Comparison of ENCODE assay signal across 9 mouse cellular contexts in the genomic region with DNA sequence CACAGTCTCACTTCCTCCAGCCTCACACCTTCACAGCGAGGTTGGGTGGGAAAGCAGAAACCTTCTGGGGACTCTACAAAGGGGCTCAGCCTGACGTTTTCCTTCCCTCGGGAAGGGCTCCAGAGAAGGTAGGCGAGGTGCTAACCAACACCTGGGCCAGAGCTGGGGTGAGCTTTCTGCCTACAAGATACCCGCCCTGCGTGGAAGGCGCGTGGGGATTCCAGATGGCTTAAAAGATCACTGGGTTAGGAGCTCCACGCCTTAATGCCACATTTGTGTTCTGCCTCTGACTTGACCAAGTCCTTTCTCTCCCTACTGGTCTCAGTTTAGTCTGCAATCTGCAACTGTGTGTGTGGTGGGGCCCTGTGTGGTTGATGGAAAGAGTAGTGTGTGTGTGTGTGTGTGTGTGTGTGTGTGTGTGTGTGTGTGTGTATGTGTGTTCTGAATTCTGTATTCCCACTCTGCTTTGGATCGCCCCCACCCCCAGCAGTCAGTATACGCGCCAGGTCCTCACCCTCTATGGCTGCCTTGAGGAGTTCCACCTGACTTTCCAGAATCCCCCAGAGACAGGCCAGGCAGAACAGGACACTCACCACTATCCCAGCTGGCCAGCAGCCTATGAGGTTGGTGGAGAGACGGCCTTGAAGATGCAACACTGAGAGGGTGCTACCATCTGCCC. TPM values are rescaled to one million over a fixed set of nuclear protein-coding genes. Genes with fewer than 3 reads are reported as not detected.
DNase-seq lines count a peak whose midpoint lies in the region; ATAC-seq and TF ChIP-seq lines count a peak whose summit lies in the region.
"Had no signal": no experiment of that assay in that cellular context is flagged by ENCODE, and none has a peak within 500 bp of the region (broad histone marks: within the 10 kb centered on the region; RNA-seq: fewer than 3 reads in every experiment).

No protein-coding gene starts in this region.

- no peaks in the 10 kb centered on the region for H3K79me2 ChIP-seq in heart, adult 2 months (replicated peaks; ENCODE audit: control insufficient read depth, insufficient read depth, low read length)

- no peak overlapping the region for H3K9ac ChIP-seq in heart, postnatal 0 days (replicated peaks; ENCODE audit: low read depth, low read length)
- no peak overlapping the region for H3K9ac ChIP-seq in heart, adult 2 months (ENCODE audit: low read depth, low read length)
- H3K9ac ChIP-seq in forebrain, postnatal 0 days = peak overlapping the region; percentile 70; the same call in 1 of the 2 replicates
- H3K9ac ChIP-seq in midbrain, embryonic 15.5 days = peak overlapping the region; percentile 78

- peaks cover 12% of the 10 kb centered on the region; the same call in 1 of the 2 replicates for H3K4me1 ChIP-seq in heart, postnatal 0 days (ENCODE audit: control insufficient read depth, insufficient read depth)
- H3K4me1 ChIP-seq in heart, adult 2 months (ENCODE audit: control insufficient read depth, insufficient read depth, low read length) = peaks cover 2% of the 10 kb centered on the region; the same call in 1 of the 2 replicates
- peaks cover 20% of the 10 kb centered on the region for H3K4me1 ChIP-seq in forebrain, postnatal 0 days (ENCODE audit: insufficient read depth)
- peaks cover 67% of the 10 kb centered on the region for H3K4me1 ChIP-seq in midbrain, embryonic 15.5 days

- WGBS in heart, postnatal 0 days = 47% methylated on average over 13 of the region's 13 CpGs
- WGBS in heart, adult 2 months = 56% methylated on average over 13 of the region's 13 CpGs
- WGBS in forebrain, postnatal 0 days = 30% methylated on average over 13 of the region's 13 CpGs
- 33% methylated on average over 13 of the region's 13 CpGs for WGBS in midbrain, embryonic 15.5 days

- peak overlapping the region; percentile 76; the same call in 1 of the 2 replicates for H3K4me2 ChIP-seq in heart, postnatal 0 days (ENCODE audit: low read depth, low read length)
- H3K4me2 ChIP-seq in forebrain, postnatal 0 days (ENCODE audit: low read depth) = peak overlapping the region; percentile 76
- peak overlapping the region; percentile 73 for H3K4me2 ChIP-seq in midbrain, embryonic 15.5 days

- H3K27me3 ChIP-seq in heart, postnatal 0 days (ENCODE audit: control insufficient read depth, insufficient read depth, low read length) = no peaks in the 10 kb centered on the region
- peaks cover 3% of the 10 kb centered on the region; the same call in 1 of the 2 replicates for H3K27me3 ChIP-seq in heart, adult 2 months (ENCODE audit: control insufficient read depth, insufficient read depth, low read length)
- H3K27me3 ChIP-seq in forebrain, postnatal 0 days (ENCODE audit: insufficient read depth, low read length) = no peaks in the 10 kb centered on the region
- no peaks in the 10 kb centered on the region for H3K27me3 ChIP-seq in midbrain, embryonic 15.5 days (replicated peaks)

- intact Hi-C loops in heart, adult 2 months (cut with DNase I) = no loop called here

- TF ChIP-seq POLR2A in heart, adult 2 months (IDR thresholded peaks at IDR 0.05; ENCODE audit: insufficient read depth, low read depth, low read length) = no peak

- H3K27ac ChIP-seq in heart, postnatal 0 days (ENCODE audit: low read depth) = no peak overlapping the region
- no peak overlapping the region for H3K27ac ChIP-seq in heart, adult 2 months
- H3K27ac ChIP-seq in forebrain, postnatal 0 days (ENCODE audit: low read depth, low read length) = no peak overlapping the region
- H3K27ac ChIP-seq in midbrain, embryonic 15.5 days = peak overlapping the region; percentile 80; the same call in 1 of the 2 replicates

- no peak for TF ChIP-seq CTCF in heart, postnatal 0 days (IDR thresholded peaks at IDR 0.05; ENCODE audit: low read depth)
- no peak for TF ChIP-seq CTCF in heart, adult 2 months (IDR thresholded peaks at IDR 0.05)
- no peak for TF ChIP-seq CTCF in forebrain, postnatal 0 days (IDR thresholded peaks at IDR 0.05; ENCODE audit: low read depth)

- no peak for ATAC-seq in heart, postnatal 0 days (ENCODE audit: insufficient read depth, low read depth)
- no peak for ATAC-seq in forebrain, postnatal 0 days
- ATAC-seq in midbrain, embryonic 15.5 days (replicated peaks) = no peak
- no peak for ATAC-seq in megakaryocyte progenitor cell, adult 5-6 weeks (replicated peaks; ENCODE audit: poor library complexity)
- no peak for ATAC-seq in megakaryocyte-erythroid progenitor cell, adult 5-6 weeks (replicated peaks; ENCODE audit: low FRiP score, low TSS enrichment, poor library complexity, severe bottlenecking)

- no peak for DNase-seq in heart, postnatal 0 days (ENCODE audit: low spot score)
- no peak for DNase-seq in heart, adult 2 months
- DNase-seq in cerebellum, postnatal 10 days = peak; percentile 47 to 57
- DNase-seq in forebrain, postnatal 0 days = peak; percentile 38
- DNase-seq in thymus, postnatal 10 days (ENCODE audit: low spot score in 2 of 2) = no peak

- H3K4me3 ChIP-seq in heart, postnatal 0 days (ENCODE audit: low read depth, low read length) = no peak overlapping the region
- no peak overlapping the region for H3K4me3 ChIP-seq in heart, adult 2 months
- peak overlapping the region; percentile 61 for H3K4me3 ChIP-seq in forebrain, postnatal 0 days (ENCODE audit: low read depth, low read length)
- H3K4me3 ChIP-seq in midbrain, embryonic 15.5 days = peak overlapping the region; percentile 64

- no peaks in the 10 kb centered on the region for H3K36me3 ChIP-seq in heart, postnatal 0 days (replicated peaks; ENCODE audit: control insufficient read depth, insufficient read depth, low read length)
- no peaks in the 10 kb centered on the region for H3K36me3 ChIP-seq in heart, adult 2 months (ENCODE audit: control insufficient read depth, insufficient read depth, low read length)
- 0 out of 2 replicates have a peak, but pooled peaks cover 8% of the 10 kb centered on the region for H3K36me3 ChIP-seq in forebrain, postnatal 0 days (ENCODE audit: insufficient read depth)
- H3K36me3 ChIP-seq in midbrain, embryonic 15.5 days (replicated peaks) = 0 out of 2 replicates have a peak, but pooled peaks cover under 1% of the 10 kb centered on the region

- no peaks in the 10 kb centered on the region for H3K9me3 ChIP-seq in heart, postnatal 0 days (replicated peaks; ENCODE audit: control insufficient read depth, low read length)
- no peaks in the 10 kb centered on the region for H3K9me3 ChIP-seq in forebrain, postnatal 0 days (ENCODE audit: low read length)
- H3K9me3 ChIP-seq in midbrain, embryonic 15.5 days = no peaks in the 10 kb centered on the region

- no peak for TF ChIP-seq EP300 in heart, postnatal 0 days (IDR thresholded peaks at IDR 0.05; ENCODE audit: low read depth)
- no peak for TF ChIP-seq EP300 in heart, adult 2 months (IDR thresholded peaks at IDR 0.05; ENCODE audit: insufficient read depth, low read depth, low read length)

RNA-seq across cellular contexts. Expression of gene Slc8a2, which starts 1.5 kb away (rescaled TPM):
- 0.57 and 1.2 TPM in 2 replicates for total RNA-seq in heart, postnatal 0 days (2014; rRNA removed; ENCODE audit: low replicate concordance)
- 0.03 and 0.05 TPM in 2 replicates for polyA plus RNA-seq in heart, postnatal 0 days (2015; fragmentation: Nextera tagmentation; extraction: Ambion mirVana)
- under 1 TPM; 0.50 to 0.84 TPM for total RNA-seq in heart, adult 2 months (2021)
- 0.61 and 0.96 TPM in 2 replicates for polyA plus RNA-seq in heart, adult 2 months (2012; rRNA removed)
- 52.4 and 55.8 TPM in 2 replicates for total RNA-seq in forebrain, postnatal 0 days (2014; rRNA removed)
- polyA plus RNA-seq in forebrain, postnatal 0 days (2015; fragmentation: Nextera tagmentation; extraction: Ambion mirVana) = 0.77 and 0.99 TPM in 2 replicates
- polyA plus RNA-seq in midbrain, embryonic 15.5 days (2015; fragmentation: Nextera tagmentation; extraction: Ambion mirVana) = 0.80 and 0.88 TPM in 2 replicates
- not detected in 2 replicates for total RNA-seq in megakaryocyte progenitor cell, adult 5-6 weeks (2015)
- not detected in 2 replicates for total RNA-seq in megakaryocyte progenitor cell, adult 5-6 weeks (2017)
- 0.07 TPM in 1 of 2 replicates, not detected in the other for total RNA-seq in megakaryocyte-erythroid progenitor cell, adult 5-6 weeks (2014; fragmentation: Nextera tagmentation)
- total RNA-seq in megakaryocyte-erythroid progenitor cell, adult 5-6 weeks (2017) = not detected in 2 replicates
- total RNA-seq: MEL had no signal

RNA-seq across cellular contexts. Expression of gene Kptn, which starts 11.4 kb away (rescaled TPM):
- total RNA-seq in heart, postnatal 0 days (2014; rRNA removed; ENCODE audit: low replicate concordance) = 40.1 and 45.1 TPM in 2 replicates
- 26.2 and 27.1 TPM in 2 replicates for polyA plus RNA-seq in heart, postnatal 0 days (2015; fragmentation: Nextera tagmentation; extraction: Ambion mirVana)
- total RNA-seq in heart, adult 2 months (2021) = 10 to 100 TPM; 17.8 to 20.6 TPM
- polyA plus RNA-seq in heart, adult 2 months (2012; rRNA removed) = 38.3 and 45.2 TPM in 2 replicates
- total RNA-seq in forebrain, postnatal 0 days (2014; rRNA removed) = 47.4 and 53.7 TPM in 2 replicates
- polyA plus RNA-seq in forebrain, postnatal 0 days (2015; fragmentation: Nextera tagmentation; extraction: Ambion mirVana) = 27.4 and 37.2 TPM in 2 replicates
- 51.2 and 55.1 TPM in 2 replicates for polyA plus RNA-seq in midbrain, embryonic 15.5 days (2015; fragmentation: Nextera tagmentation; extraction: Ambion mirVana)
- 8.1 and 10.7 TPM in 2 replicates for total RNA-seq in megakaryocyte progenitor cell, adult 5-6 weeks (2015)
- 8.3 and 10.6 TPM in 2 replicates for total RNA-seq in megakaryocyte progenitor cell, adult 5-6 weeks (2017)
- total RNA-seq in megakaryocyte-erythroid progenitor cell, adult 5-6 weeks (2014; fragmentation: Nextera tagmentation) = 14.3 and 20.7 TPM in 2 replicates
- 5.1 and 10.5 TPM in 2 replicates for total RNA-seq in megakaryocyte-erythroid progenitor cell, adult 5-6 weeks (2017)

RNA-seq across cellular contexts. Expression of gene Napa, which starts 32.8 kb away (rescaled TPM):
- 259 and 452 TPM in 2 replicates for total RNA-seq in heart, postnatal 0 days (2014; rRNA removed; ENCODE audit: low replicate concordance)
- 144 and 154 TPM in 2 replicates for polyA plus RNA-seq in heart, postnatal 0 days (2015; fragmentation: Nextera tagmentation; extraction: Ambion mirVana)
- total RNA-seq in heart, adult 2 months (2021) = 10 to 100 TPM; 74.0 to 95.3 TPM
- polyA plus RNA-seq in heart, adult 2 months (2012; rRNA removed) = 147 and 165 TPM in 2 replicates
- total RNA-seq in forebrain, postnatal 0 days (2014; rRNA removed) = 159 and 270 TPM in 2 replicates
- 211 and 222 TPM in 2 replicates for polyA plus RNA-seq in forebrain, postnatal 0 days (2015; fragmentation: Nextera tagmentation; extraction: Ambion mirVana)
- 224 and 234 TPM in 2 replicates for polyA plus RNA-seq in midbrain, embryonic 15.5 days (2015; fragmentation: Nextera tagmentation; extraction: Ambion mirVana)
- 69.2 and 72.0 TPM in 2 replicates for total RNA-seq in megakaryocyte progenitor cell, adult 5-6 weeks (2015)
- 46.2 and 57.8 TPM in 2 replicates for total RNA-seq in megakaryocyte progenitor cell, adult 5-6 weeks (2017)
- 92.2 and 111 TPM in 2 replicates for total RNA-seq in megakaryocyte-erythroid progenitor cell, adult 5-6 weeks (2014; fragmentation: Nextera tagmentation)
- total RNA-seq in megakaryocyte-erythroid progenitor cell, adult 5-6 weeks (2017) = 41.1 and 49.5 TPM in 2 replicates

RNA-seq across cellular contexts. Expression of gene Meis3, which starts 43.8 kb away (rescaled TPM):
- 8.1 and 9.3 TPM in 2 replicates for total RNA-seq in heart, postnatal 0 days (2014; rRNA removed; ENCODE audit: low replicate concordance)
- 7.7 and 9.1 TPM in 2 replicates for polyA plus RNA-seq in heart, postnatal 0 days (2015; fragmentation: Nextera tagmentation; extraction: Ambion mirVana)
- total RNA-seq in heart, adult 2 months (2021) = 1 to 10 TPM; 4.3 to 4.6 TPM
- 7.4 and 8.7 TPM in 2 replicates for polyA plus RNA-seq in heart, adult 2 months (2012; rRNA removed)
- total RNA-seq in forebrain, postnatal 0 days (2014; rRNA removed) = 98.6 and 100 TPM in 2 replicates
- 86.4 and 90.9 TPM in 2 replicates for polyA plus RNA-seq in forebrain, postnatal 0 days (2015; fragmentation: Nextera tagmentation; extraction: Ambion mirVana)
- polyA plus RNA-seq in midbrain, embryonic 15.5 days (2015; fragmentation: Nextera tagmentation; extraction: Ambion mirVana) = 164 and 166 TPM in 2 replicates
- total RNA-seq in megakaryocyte progenitor cell, adult 5-6 weeks (2015) = 0.34 TPM in 1 of 2 replicates, not detected in the other
- total RNA-seq in megakaryocyte progenitor cell, adult 5-6 weeks (2017) = not detected in 2 replicates
- 0.42 and 0.49 TPM in 2 replicates for total RNA-seq in megakaryocyte-erythroid progenitor cell, adult 5-6 weeks (2014; fragmentation: Nextera tagmentation)
- not detected in 2 replicates for total RNA-seq in megakaryocyte-erythroid progenitor cell, adult 5-6 weeks (2017)

Comparison
In these comparisons a context has a peak if more than half of its experiments do, and no peak if none do; other contexts are left out.
1. DNase-seq: peak in cerebellum, postnatal 10 days (2 of 2) and forebrain, postnatal 0 days (single experiment); none in heart, postnatal 0 days (single experiment), heart, adult 2 months (0 of 2) and thymus, postnatal 10 days (0 of 2).
2. H3K4me3 ChIP-seq: peak in forebrain, postnatal 0 days (single experiment) and midbrain, embryonic 15.5 days (single experiment); none in heart, postnatal 0 days (single experiment) and heart, adult 2 months (single experiment).
3. H3K9ac ChIP-seq: peak in forebrain, postnatal 0 days (single experiment) and midbrain, embryonic 15.5 days (single experiment); none in heart, postnatal 0 days (single experiment) and heart, adult 2 months (single experiment).
4. RNA of gene Slc8a2, which starts 1.5 kb away (total RNA-seq): 52.4 to 55.8 TPM in forebrain, postnatal 0 days; 0.50 to 0.84 TPM in heart, adult 2 months, 0.57 to 1.2 TPM in heart, postnatal 0 days, not detected in megakaryocyte progenitor cell, adult 5-6 weeks and 0.07 TPM in megakaryocyte-erythroid progenitor cell, adult 5-6 weeks; every median in the first group is over 10 times any median in the second.
5. Peak in every context shown above with its lines, with median percentiles within 50 percentile points of each other: H3K4me2 ChIP-seq.